Mouse (Mus musculus) cerebellum, adult 9-11 months (tissue): ENCODE measurements around the gene Polr2h.
"Not testable (repeated sequence)": the region's sequence is repeated elsewhere in the genome, so short reads cannot be mapped to it uniquely, and the experiment has no call there.

Experiments
- DNase-seq: peaks from one replicate; pipeline ENCODE4 v3.0.0; 2022

Polr2h gene

DNA sequence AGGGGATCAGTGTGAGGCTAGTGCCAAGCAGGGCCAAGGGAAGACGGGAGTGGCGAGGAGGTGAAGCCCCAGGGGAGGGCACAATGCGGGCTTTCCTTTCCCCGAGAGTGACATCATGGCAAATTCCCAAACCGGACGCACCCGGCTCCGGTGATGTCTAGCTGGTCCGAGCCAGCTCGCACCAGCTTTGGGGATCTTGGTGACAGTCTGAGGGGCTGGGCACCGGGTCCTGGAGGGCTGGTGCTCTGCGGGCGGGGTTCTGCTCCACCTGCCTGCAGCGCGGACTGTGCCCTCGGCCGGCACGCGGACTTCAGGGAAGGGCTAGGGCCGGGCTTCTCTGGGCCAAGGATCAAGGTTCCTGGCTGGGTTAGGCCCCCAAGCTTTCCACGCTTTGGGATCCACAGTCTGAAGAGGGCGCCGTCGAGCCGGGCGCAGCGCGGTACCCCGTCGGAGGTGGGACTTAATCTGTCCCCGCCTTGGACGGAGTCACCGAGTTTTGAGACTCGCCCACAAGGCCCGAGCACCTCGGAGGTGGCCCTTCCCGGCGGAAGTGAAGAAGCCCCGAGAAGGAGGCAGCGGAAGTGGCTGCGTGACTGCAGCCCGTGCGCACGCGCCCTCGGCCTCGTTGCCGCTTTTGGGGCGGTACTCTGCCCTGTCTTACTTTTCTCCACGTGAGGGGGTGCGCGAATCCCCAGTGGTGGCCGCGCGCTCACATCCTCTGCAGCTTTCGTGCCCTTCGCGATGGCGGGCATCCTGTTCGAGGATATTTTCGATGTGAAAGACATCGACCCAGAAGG, at the start of gene Polr2h, which contains the start of gene Clcn2:
Gene Polr2h, plus strand, starts transcription at position 485 of the 797 bp plus-strand sequence.
Gene Clcn2, minus strand, starts transcription at position 566 of the 797 bp plus-strand sequence.
- DNase-seq, result peak; percentile 99

DNA sequence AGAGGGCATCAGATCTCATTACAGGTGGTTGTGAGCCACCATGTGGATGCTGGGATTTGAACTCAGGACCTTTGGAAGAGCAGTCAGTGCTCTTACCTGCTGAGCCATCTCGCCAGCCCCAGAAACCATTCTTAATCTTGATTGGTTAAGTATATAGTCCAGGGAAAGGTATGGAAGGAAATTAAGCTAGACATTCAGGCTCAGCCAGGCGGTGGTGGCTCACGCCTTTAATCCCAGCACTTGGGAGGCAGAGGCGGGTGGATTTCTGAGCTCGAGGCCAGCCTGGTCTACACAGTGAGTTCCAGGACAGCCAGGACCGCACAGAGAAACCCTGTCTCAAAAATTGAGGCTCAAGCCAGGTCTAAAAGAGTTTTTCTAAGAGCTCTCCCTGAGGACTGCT, 49.5 kb upstream of the Polr2h start, which contains the start of gene Eif4g1:
Gene Eif4g1, plus strand, starts transcription at position 301 of the 400 bp plus-strand sequence.
- DNase-seq, result not testable (repeated sequence)

DNA sequence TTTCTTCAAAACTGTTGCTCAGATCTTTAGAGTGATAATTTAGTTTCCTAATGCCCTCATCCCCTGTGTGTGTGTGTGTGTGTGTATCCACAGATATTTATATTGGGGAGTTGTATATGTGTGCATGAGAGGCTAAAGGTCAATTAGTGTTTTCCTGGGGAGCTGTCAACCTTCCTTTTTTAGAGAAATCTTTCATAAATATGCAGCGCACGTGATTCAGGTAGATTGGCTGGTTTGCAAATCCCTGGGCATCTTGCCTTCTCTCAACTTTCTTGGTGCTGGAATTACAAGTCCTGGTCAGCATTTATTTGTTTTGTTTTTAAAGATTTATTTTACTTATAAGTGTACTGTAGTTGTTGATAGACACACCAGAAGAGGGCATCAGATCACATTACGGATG, 47.2 kb upstream of the Polr2h start:
- no peak for DNase-seq

DNA sequence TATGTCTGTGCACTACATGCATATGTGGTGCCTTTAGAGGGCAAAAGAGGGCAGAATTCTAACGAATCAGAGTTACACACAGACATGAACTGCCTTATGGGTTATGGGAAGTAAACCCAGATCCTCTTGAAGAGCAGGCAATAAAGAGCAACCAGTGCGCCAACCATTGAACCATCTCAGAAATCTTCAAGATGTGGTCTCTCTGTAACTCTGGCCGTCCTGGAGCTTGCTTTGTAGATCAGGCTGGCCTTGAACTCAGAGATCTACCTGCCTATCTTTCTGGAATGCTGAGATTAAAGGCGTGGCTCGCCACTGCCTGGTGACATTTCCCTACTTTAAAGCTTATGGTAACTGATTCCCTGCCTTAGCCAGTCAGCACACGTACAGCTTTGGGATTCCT, 45.6 kb upstream of the Polr2h start:
- peak; percentile 48 for DNase-seq

DNA sequence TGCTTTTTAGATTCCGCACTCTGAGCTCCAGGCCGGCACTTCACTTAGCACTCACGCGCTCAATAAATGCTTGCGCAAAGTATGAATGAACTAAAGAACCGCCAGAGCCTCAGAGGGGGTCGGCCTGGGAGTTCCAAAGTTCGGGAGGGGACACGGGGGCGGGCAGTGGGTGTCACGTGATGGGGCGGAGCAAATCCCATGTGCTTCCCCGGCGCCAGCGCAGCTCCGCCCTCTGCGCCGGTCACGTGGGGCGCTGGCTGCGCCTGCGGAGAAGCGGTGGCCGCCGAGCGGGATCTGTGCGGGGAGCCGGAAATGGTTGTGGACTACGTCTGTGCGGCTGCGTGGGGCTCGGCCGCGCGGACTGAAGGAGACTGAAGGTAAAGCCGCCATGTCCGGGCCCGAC, 45.0 kb upstream of the Polr2h start:
- DNase-seq, result peak; percentile 97

DNA sequence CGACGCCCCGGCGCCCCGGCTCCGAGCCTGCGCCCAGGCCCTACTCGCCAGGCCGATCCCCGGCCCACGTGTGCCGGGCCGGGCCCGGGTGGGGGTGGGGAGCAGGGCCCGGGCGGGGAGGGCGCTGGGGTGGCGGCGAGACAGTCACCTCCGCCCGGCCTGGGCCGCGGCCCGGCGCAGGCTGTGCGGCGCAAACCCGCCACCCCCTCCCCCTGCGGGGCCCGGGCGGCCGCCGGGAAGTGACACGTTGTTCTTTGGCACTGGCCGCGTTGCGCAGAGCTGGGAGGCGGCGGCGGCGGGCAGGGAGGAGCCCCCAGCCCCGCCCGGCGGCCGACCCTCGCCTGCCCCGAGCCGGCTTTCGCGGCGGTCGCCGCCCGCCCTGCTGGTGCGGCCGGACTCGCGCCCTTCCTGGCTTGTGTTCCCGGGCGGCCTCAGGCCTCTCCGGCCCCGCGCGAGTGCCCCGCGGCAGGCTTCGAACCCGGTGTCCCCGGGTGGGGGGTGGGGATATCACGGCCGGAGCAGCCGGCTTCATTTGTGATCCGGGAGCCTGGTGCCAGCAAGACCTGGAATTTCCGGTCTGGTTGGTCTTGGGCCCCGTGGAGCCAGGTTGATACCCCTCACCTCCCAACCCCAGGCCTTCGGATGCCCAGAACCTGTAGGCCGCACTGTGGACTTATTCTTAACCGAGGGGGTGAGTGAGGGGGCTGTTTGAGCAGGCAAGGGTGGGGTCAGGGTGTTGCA, 44.3 kb upstream of the Polr2h start:
- DNase-seq, result peak; percentile 73

DNA sequence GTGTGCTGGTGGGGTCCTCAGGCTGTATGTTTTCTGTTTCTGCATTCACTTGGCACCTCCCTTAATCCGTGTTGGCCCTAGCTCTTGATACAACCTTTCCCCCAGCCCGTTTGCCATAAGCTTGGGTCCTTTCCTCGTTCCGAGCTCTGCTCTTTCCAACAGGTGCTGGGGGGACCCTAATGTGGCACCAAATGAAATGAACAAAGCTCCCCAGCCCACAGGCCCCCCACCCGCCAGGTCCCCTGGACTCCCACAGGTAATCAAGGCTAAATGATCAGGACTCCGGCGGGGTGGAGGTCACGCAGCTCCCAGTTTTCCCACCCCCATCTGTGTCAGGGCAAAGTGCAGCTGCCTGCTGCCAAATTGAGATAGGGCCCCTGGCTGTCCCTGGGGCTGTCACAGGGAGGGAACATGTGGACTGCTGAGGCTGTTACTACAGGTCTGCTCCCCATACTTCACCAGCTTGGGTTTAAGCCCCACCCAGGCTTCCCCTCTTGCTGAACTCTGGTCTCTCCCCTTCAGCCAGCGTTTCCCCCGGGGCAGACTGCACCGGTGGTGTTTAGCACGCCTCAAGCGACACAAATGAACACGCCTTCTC, 43.7 kb upstream of the Polr2h start:
- DNase-seq, result peak; percentile 60

DNA sequence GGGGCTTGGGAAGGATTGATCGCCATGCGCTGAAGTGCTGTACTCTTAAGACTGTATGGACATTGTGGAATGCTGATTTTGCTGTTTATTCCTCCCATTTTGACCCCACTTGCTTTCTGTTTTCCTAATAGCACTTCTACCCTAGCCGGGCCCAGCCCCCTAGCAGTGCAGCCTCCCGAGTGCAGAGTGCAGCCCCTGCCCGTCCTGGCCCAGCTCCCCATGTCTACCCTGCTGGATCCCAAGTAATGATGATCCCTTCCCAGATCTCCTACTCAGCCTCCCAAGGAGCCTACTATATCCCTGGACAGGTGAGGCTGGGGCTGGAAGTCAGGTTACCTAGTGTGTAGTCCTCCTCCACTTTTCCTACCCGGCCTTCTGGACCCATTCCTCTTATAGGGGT, 42.3 kb upstream of the Polr2h start:
- no peak for DNase-seq

DNA sequence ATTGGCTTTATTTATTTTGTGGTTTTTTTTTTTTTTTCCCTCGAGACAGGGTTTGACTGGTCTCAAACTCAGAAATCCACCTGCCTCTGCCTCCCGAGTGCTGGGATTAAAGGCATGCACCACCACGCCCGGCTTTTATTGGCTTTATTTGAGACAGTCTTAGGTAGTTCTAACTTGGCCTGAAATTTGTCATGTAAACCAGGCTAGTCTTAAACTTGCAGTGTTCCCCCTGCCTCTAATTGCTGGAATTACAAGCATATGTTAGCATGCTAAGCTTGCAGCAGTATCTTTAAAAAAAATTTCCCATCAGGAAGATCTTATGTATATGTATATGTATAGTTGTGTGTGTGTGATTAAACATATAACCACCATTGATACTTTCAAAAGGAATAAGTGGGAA, 40.8 kb upstream of the Polr2h start:
- DNase-seq, result no peak

DNA sequence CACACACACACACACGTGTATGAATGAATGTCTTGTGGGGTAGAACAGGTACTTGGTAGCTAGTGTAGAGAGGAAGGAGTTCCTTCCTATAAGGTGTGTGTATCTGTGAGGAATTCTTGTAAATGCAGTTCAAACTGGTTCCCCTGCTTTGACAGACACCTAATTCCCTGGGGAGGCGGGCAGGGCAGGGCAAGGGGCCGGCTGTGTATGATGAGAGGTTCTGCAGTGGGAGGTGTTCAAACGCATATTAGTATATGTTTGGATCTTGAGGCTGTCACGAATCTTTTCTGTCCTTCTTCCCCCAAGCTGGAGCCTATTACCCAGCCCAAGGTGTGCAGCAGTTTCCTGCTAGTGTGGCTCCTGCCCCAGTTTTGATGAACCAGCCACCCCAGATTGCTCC, 40.1 kb upstream of the Polr2h start:
- no peak for DNase-seq

DNA sequence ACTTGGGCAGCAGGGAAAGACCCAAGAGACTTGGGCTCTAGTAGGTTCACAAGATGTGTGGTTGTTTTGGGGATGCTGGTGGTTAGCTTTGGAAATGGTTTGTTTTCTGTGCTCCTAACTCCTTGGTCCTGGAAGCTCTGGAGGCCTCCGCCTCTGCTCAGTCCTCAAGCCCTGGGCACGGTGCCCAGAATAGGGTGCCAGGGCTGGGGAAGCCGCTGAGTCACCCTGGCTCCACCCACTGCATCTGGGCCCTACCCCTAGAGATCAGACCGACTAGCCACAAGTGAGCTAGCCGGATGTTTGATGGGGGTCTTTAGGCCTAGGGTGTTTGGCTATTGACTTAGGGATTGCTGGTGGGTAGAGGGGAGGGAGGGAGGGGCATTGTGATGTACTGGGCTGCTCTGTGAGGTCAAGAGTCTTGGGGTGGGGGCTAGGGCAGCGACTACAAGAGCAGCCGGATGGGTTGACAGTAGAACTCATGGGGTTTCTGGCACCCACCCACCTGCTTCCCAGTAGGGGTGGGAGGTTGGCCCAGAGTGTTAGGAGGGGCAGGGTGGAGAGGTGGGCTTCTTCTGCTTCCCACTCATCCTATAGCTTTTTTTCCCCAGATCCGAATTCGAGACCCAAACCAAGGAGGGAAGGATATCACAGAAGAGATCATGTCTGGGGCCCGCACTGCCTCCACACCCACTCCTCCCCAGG, 39.3 kb upstream of the Polr2h start:
- peak; percentile 81 for DNase-seq

DNA sequence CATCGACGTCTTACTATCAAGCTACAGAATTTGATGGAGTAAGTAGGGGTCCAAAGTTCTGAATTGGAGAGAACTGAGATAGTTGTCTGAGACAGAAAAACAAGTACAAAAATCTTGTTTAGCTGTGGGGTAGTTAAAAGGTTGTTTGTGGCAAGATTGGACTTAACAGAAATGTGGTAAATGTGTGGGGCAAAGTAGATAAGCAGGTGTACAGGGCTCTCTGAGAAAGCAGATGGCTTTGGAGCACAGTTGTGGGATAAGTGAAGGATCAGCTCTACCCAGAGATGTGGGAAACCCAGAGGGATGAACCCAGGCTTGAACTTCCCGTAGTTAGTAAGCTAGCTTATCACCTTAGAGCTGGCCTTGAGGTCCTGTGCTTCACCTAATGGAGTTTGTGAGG, 26.7 kb upstream of the Polr2h start:
- peak; percentile 18 for DNase-seq

DNA sequence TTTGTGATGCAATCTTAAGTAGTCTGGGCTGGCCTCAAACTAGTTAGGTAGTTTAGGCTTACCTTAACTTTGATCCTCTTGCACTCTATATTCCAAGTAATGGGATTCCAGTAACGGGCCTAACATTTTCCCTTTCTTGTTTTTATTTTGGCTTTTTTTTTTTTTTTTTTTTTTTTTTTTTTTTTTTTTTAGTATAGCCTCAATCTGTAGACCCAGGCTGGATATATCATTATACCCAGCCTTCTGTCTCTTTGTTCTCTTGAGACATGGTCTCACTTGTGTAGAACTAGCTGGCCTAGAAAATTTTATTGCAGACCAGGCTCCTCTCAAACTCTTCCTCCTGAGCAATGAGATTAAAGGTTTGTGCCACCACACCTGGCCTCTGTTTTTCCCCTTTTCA, 25.8 kb upstream of the Polr2h start:
- no peak for DNase-seq

DNA sequence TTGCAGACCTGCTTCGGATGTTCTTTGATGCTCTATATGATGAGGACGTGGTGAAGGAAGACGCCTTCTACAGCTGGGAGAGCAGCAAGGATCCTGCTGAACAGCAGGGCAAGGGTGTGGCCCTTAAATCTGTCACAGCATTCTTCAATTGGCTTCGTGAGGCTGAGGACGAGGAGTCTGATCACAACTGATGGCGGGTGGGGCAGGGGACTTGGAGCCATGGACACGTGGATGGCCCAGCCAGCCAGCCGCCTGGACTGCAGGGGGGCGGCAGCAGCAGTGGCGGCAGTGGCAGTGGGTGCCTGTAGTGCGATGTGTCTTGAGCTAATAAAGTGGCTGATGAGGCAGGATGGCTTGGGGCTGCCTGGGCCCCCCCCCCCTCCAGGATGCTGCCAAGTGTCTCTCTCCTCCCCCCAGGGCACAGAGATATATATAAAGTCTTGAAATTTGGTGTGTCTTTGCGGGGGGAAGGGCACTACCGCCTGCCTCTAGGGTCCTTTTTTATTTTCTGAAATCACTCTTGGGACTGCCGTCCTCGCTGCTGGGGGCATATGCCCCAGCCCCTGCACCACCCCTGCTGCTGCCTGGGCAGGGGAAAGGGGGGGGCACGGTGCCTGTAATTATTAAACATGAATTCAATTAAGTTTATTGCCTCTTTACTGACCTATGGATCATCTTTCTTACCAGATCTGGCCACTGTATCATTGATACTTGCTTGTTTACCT, 25.1 kb upstream of the Polr2h start:
- peak; percentile 67 for DNase-seq

DNA sequence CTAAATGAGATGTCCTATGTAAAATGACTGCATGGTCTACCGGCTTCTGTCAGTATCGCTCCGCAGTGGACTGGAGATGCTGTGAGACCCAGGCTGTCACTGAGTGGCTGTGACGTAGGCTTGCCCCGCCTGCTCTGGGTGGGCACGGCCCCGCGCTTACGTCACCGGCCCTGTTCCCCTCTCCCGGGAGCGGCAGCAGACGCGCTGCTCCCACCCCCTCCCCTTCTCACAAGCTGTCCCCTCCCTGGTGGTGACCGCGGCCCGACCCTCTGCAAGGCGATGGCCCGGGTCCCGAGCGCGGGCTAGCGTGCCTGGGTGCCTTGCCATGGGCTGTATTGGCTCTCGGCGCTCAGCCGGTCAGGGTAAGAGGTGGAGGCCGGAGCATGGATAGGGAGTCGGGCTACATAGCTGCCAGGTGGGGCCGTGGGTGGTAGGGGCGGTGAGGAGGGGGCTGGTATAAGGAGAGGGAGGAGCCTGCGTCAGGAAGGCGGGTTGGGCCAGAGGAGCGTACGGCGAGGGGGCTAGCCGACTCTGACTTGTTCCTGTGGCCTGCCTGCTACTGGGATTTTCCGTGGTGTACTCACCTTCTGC, 24.3 kb upstream of the Polr2h start, which contains the start of gene Fam131a:
Gene Fam131a, plus strand, starts transcription at position 131 of the 591 bp plus-strand sequence.
- DNase-seq, result peak; percentile 96

DNA sequence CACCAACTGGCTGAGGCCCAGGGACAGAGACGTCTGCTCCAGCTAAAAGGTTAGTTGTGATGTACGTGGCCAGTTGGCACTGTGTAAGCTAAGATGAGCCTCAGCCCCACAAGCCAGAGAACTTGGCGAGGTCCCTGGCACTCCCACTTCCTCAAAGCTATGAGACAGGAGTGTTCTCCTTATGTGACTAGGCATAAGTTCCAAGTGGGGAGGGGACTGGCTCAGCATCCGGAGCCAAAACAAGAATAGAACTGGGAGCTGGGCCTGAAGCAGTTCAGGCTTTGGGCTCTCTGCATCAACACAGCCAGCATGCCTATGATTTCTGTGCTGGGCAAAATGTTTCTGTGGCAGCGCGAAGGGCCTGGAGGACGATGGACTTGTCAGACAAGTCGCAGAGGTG, 22.7 kb upstream of the Polr2h start:
- peak; percentile 81 for DNase-seq

DNA sequence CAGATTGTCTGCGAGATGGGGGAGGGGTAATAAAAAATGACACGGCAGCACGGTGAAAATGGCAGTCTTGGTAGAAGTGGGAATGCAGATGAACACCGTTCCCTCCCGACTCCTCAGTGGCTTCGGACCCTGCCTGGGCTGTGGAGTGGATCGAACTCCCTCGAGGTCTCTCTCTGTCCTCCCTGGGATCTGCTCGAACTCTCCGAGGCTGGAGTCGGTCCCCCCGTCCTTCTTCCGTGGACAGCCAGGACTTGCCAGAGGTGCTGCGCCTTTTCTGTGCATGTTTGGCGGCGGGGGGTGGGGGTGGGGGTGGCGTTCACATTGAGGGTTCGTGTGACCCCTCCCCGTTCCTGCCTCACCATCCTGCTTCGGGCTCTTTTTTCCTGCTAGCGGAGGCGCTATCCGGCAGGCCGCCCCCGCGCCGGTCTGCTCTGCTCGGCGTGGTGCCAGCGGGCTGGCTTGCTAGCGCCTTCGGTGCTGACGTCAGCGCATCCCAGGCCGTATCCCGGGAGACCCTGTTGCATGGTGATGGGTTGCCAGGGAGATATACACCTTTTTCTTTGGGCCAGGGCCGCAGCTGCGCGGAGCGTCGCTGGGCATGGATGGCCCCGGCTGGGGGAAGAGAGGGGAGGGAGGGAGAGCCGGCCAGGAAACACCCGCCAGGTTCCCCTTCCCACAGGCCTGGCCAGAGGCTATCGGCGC, 21.7 kb upstream of the Polr2h start:
- DNase-seq, result peak; percentile 92

DNA sequence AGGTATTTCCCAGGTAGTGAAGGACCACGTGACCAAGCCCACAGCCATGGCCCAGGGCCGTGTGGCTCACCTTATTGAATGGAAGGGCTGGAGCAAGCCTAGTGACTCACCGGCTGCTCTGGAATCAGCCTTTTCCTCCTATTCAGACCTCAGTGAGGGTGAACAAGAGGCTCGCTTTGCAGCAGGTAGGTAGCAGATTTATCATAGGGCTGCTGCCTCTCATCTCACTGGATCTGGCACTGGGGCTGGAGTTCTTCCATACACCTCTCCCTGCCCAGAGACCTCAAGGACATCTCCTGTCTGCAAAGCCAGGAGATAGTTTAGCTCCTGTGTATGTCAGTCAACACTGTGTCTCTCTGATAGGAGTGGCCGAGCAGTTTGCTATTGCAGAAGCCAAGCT, 18.2 kb upstream of the Polr2h start:
- no peak for DNase-seq

DNA sequence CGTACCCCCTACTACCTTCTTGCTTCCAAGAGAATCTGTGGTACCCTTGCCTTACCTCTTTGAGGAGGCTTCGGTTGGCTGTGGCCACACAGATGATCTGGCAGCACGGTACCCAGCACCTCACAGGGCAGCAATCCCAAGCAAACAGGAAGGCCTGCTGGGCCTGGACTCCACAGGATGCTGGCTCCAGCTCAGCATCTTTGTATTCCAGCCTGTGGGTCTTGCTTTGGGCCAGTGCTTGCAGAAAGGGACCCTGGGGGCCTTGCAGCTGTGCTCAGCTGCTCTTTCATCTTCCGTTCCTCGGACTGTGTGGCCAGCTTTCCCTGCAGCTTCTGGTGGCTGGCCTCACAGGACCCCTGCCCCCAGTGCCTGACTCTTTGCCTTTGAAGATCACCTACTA, 17.4 kb upstream of the Polr2h start:
- peak; percentile 79 for DNase-seq

DNA sequence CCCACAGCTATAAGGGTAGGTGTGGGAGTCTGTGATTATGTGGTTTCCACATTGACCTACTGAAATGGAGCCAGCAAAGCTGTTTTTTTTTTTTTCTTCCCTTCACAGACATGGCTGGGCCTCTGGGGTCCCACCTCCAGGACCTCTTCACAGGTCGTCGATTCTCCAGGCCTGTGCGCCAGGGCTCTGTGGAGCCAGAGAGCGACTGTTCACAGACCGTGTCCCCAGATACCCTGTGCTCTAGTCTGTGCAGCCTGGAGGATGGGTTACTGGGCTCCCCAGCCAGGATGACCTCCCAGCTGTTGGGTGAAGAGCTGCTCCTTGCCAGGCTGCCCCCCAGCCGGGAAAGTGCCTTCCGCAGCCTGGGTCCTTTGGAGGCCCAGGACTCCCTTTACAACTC, 16.1 kb upstream of the Polr2h start:
- DNase-seq, result no peak
